Mouse (Mus musculus): Measurements from ENCODE around the gene Dock1.

The Dock1 gene

DNA sequence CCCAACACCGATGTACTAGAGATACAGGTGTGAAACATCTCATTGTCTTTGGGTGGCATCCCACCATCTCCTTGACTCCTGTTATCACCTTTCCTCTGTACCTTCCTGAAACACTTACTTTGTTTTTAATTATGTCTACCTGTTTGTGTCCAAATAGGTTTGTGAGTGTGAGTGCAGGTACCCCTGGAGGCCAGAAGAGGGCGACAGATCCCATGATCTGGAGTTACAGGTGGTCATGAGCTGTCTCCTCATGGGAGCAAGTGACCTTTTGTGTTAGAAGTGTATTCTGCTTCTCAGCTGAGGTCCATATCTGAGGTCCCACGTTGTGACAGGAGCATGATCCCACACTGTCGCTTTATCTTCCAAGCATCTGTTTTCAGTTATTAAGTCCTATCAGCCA is 290.4 kb downstream of the Dock1 start:
- DNase-seq (ENCODE audit: extremely low spot score) = peak; percentile 31

DNA sequence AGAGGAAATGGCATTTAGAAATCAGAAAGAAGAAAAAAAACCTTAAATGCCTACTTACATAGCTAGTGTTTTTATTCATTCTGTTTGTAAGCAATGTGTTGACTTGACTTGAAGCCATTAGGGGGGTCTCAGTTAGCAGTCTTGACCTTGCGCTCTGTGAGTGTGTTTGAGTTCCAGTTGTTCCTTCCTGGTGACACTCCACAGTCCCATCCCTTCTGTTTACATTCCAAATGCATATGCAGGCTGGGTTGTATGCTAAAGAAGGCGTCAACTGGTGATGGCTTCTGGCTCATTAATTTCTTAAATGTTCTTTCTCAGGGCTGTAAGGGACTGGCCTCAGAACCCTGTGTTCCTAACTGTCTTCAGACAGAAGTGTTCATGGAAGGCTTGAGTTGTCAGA is 291.2 kb downstream of the Dock1 start:
- no peak for DNase-seq (ENCODE audit: extremely low spot score)

DNA sequence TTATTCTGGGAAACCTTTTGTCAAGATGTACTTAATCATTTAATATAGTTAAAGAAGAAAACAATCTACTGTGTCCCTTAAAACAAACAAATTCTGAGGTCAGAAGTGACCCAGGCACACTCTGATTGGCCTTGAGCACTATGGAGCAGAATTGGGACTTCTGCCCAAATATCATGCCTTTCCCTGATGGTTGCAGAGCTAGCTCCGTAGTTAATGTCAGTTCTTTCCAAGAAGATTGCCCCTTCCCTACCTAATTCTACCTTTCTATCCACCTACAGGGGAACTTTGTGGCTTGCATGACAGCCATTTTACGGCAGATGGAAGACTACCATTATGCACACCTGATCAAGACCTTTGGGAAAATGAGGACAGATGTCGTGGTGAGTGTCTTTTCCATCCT is 319.8 kb downstream of the Dock1 start:
- DNase-seq (ENCODE audit: extremely low spot score) = no peak

DNA sequence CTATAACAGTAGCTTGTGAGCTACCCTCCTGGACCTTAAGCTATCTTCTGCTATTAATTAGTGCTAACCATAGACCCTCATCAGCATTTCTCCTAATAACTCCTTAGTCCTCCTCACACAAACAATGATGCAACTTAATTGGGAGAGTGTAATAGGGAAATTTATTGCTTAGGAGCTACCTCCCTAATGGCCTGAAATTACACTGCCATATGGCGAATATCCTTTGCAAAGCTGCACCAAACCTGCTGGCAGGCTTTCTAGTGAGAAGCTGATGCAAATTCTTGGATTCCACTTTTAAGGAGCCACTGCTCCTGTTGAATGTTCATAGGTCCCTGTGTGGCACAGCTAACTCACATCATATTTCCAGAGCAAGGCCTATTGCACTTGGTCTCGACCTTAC is 320.5 kb downstream of the Dock1 start:
- DNase-seq (ENCODE audit: extremely low spot score) = no peak

- no peak for DNase-seq (ENCODE audit: extremely low spot score)
Observed at GRCm38 (mm10) chr7:134994983-134995382, 324.5 kb downstream of the Dock1 start.

GRCm38 (mm10) chr7:135002216-135002615 is 331.8 kb downstream of the Dock1 start:
- no peak for DNase-seq (ENCODE audit: extremely low spot score)

GRCm38 (mm10) chr7:135002891-135003290 is 332.4 kb downstream of the Dock1 start:
- no peak for DNase-seq (ENCODE audit: extremely low spot score)

GRCm38 (mm10) chr7:135005964-135006560 is 335.6 kb downstream of the Dock1 start:
- no peak for DNase-seq (ENCODE audit: extremely low spot score)

GRCm38 (mm10) chr7:135008021-135008420 is 337.6 kb downstream of the Dock1 start:
- no peak for DNase-seq (ENCODE audit: extremely low spot score)

DNA sequence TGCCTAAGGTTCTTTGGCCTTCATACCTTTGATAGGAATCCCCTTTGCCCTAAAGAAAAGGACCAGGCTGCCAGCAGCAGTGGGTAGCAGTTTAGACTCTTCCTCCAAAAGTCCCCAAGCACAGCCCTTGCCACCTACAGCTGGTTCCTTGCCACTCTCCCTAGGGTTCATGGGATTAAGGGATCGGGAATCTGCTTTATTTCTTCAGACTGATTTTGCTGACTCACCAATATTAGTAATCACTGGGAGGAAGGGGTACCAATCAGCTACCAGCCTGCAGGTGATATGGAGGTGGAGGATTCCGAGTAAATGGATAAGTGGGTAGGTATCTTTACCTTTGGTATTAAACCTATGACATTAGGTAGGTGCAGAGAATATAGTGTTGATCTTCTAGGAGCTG is 340.5 kb downstream of the Dock1 start:
- no peak for DNase-seq (ENCODE audit: extremely low spot score)

DNA sequence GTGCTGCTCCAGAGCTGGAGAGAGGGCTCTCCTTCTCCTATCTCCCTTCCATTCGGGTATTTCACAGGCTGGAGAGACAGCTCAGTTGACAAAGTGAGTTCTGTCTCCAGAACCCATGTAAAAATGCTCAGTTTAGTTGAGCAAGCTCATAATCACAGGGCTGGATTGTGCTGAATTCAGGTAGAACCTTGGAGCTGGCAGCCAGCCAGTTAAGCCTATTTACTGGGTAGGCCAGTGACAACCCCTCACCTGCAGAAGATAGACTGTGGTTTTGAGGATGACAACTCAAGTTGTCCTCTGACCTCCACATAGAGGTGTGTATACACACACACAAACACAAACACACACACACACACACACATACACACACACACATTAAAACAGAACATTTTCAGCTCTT is 347.1 kb downstream of the Dock1 start:
- DNase-seq (ENCODE audit: extremely low spot score) = no peak

- DNase-seq (ENCODE audit: extremely low spot score) = no peak
Observed at GRCm38 (mm10) chr7:135020762-135021161, 350.3 kb downstream of the Dock1 start.

DNA sequence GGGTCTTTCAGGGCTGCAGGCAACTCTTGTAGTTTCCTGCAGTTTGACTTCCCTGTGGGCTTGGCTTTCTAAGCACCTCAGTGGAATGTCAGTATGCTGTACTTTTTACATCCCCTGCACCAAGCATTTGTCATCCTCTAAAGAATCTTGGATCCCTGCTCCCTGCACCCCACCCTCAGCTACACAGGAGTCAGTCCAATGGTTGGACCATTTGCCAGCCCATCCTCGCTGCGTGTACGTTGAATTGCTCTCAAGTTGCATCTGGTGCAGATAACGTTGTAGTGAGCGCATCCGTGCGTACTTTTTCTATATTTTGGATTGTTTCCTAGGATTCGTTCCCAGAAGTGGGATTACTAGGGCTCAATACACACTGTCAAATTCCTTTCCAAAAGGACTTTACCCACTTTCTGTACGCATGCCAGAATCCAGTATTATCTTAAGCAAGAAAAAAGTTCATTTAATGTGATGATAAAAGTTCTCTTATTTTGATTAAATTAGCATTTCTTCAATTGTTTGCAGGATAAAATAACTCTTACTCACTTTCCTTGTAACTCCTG is 351.2 kb downstream of the Dock1 start:
- no peak for DNase-seq (ENCODE audit: extremely low spot score)

- DNase-seq (ENCODE audit: extremely low spot score) = no peak
Observed at GRCm38 (mm10) chr7:135024531-135024930, 354.1 kb downstream of the Dock1 start.

DNA sequence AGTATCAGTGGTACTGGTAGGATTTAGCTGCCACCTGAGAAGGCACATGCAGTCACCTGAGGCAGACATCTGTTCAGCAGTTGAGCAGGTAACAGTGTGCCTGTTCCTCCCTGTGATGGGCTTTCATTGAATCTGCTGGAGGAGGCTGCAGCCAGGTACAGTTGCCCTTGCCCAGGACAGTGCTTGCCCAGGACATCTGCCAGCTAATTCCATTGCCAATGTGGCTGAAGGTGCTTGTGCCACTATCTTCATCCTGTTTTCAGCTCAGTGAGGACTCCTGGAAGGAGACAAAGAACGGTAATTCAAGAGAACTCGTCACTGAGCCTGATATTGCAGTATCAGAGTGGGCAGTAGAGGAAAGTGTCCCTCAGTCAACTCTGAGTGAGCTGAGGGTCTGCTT is 358.3 kb downstream of the Dock1 start:
- DNase-seq (ENCODE audit: extremely low spot score) = no peak

- no peak for DNase-seq (ENCODE audit: extremely low spot score)
Observed at GRCm38 (mm10) chr7:135029136-135029535, 358.7 kb downstream of the Dock1 start.

DNA sequence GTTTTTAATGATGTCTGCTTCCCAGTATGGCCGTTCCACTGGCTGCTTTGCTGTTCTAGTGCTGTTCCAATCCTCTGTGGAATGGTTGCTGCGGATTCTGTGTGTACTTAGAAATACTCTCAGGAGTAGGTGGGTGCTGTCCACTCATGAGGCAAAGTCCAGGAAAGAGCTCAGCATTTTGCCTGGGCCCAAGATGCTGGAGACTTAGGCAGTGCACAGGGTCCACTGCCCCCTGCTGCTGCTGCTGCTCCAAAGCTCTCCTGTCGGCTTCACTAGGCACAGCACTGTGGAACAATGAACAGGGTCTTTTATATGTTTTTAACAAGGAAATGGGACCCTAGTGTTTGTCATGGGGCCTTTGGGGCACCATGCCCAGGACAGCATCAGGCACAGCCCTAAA is 361.0 kb downstream of the Dock1 start:
- no peak for DNase-seq (ENCODE audit: extremely low spot score)

DNA sequence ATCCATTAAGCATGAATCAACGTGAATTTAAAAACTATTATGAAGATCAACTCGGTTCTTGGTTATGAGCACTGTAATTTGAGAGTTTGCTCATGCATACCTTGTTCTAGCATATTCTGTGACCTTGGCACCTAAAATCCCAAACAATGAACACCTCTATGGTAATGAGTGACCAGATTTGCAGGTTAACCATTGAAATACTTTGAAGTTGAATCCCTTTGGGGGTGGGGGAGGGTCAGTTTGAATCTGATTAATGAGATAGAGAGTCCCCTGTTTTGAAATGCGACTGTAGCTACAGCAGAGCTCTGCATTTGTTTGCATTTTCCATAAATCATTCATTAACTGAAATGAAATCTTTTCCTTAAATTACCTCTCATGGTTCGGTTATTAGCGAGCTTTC is 364.4 kb downstream of the Dock1 start:
- DNase-seq (ENCODE audit: extremely low spot score) = no peak

- no peak for DNase-seq (ENCODE audit: extremely low spot score)
Observed at GRCm38 (mm10) chr7:135035651-135036050, 365.2 kb downstream of the Dock1 start.

DNA sequence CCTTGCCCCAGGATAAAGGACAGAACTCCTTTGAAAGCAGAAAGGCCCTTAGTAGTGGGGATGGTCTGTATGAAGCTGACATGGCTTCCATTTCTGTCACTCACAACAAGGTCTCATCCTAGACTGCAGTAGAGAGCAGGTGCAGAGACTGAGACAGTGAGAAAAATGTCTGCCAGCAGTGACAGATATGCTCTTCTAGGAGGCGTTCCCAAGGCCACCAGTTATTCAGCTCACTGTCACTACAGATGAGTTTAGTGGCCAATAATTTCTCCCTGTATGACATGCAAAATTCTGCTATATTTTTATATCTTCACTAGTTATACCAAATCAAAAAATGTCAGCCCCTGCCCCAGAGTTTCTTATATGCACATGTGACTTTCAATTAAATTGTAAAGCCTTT is 368.5 kb downstream of the Dock1 start:
- no peak for DNase-seq (ENCODE audit: extremely low spot score)

DNA sequence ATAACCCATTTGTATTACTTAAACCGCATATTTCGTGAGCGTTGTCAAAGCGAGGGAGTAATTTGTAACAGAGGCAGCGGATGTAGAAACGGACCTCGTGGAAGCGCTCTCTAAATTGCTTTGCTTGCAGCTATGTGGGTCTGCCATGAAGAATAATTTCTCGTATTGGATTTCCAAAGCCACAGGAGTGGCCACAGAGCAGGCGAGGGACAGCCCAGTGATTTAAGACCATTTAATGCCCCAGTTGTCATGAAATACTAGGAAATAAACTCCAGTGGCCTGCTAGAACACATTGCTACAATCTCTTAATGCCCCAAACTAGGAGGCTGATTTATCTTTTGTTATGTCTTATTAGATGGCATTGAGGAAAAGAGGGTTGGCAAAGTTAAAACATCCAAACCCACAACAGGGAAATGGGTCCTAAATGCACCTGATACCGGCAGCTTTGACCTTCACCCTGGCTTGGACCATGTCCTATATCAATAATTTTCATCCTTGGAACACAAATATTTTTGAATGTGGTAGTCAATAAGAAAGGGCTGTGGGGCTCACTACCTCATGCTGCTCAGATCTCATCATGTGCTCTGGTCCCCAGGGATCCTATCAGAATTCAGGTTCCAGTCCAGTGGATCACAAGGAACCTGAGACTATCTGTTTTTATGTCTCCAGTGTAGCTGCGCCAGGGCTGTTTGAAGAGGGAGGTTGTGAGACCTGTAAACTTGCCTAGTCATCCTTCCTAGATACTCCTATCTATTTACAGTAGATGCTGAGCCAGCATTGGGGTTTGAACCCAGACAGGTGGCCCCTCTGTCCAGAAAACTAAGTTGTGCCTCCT is 373.7 kb downstream of the Dock1 start:
- no peak for DNase-seq (ENCODE audit: extremely low spot score)

GRCm38 (mm10) chr7:135049416-135049815 is 379.0 kb downstream of the Dock1 start:
- no peak for DNase-seq (ENCODE audit: extremely low spot score)

- no peak for DNase-seq (ENCODE audit: extremely low spot score)
Observed at GRCm38 (mm10) chr7:135053186-135053715, 382.8 kb downstream of the Dock1 start.
